Mouse (Mus musculus) MEL (cell line): ENCODE measurements at regions not wholly inside any gene's neighbourhood (a gene's known extent, or its start where the extent isn't known, plus 50 kb on each side); places are given as distances from the start of the nearest gene placed in this dataset.

Experiments used
- CTCF ChIP-seq, 3 experiments: IDR thresholded peaks in 2 of 3; conservative IDR thresholded peaks in 1 of 3; 2 replicates each; pipeline ENCODE4 v1.5.1; 2011 to 2012; ENCODE audit warnings: low read length in 3 of 3, low read depth in 2 of 3, mild to moderate bottlenecking in 2 of 3, improper control_type of control experiment in 1 of 3, inconsistent platforms in 1 of 3, mixed read lengths in 1 of 3, moderate library complexity in 1 of 3; ENCODE audit not compliant: control insufficient read depth in 1 of 3, insufficient read depth in 1 of 3, poor library complexity in 1 of 3, severe bottlenecking in 1 of 3
- ELF1 ChIP-seq: IDR thresholded peaks from 2 replicates; pipeline ENCODE4 v1.6.1; 2014; ENCODE audit warnings: low read depth, mild to moderate bottlenecking, inconsistent platforms, low read length, improper control_type of control experiment, moderate library complexity
- EP300 ChIP-seq, 2 experiments: IDR thresholded peaks; 2 replicates each; pipeline ENCODE4 v1.6.1; 2011; ENCODE audit warnings: improper control_type of control experiment in 2 of 2, low read length in 2 of 2, low read depth in 1 of 2, mild to moderate bottlenecking in 1 of 2
- GATA1 ChIP-seq: IDR thresholded peaks from 2 replicates; pipeline ENCODE4 v1.6.1; 2011; ENCODE audit warnings: low read depth, low read length, improper control_type of control experiment
- KAT2A ChIP-seq: conservative IDR thresholded peaks from 2 replicates; pipeline ENCODE4 v1.6.1; 2012; ENCODE audit warnings: low read depth, low read length, improper control_type of control experiment, inconsistent platforms
- MAX ChIP-seq: IDR thresholded peaks from 2 replicates; pipeline ENCODE4 v1.6.1; 2011; ENCODE audit warnings: low read length, improper control_type of control experiment
- RCOR1 ChIP-seq: IDR thresholded peaks from 2 replicates; pipeline ENCODE4 v1.6.1; 2012; ENCODE audit warnings: low read depth, mild to moderate bottlenecking, inconsistent platforms, low read length, improper control_type of control experiment
- TBP ChIP-seq: IDR thresholded peaks from 2 replicates; pipeline ENCODE4 v1.8.0; 2011; ENCODE audit warnings: low read depth, low read length, improper control_type of control experiment
- USF2 ChIP-seq, 2 experiments: IDR thresholded peaks; 2 replicates each; pipeline ENCODE4 v1.6.1; 2011 to 2012; ENCODE audit warnings: improper control_type of control experiment in 2 of 2, low read length in 2 of 2, borderline replicate concordance in 1 of 2, inconsistent platforms in 1 of 2, low read depth in 1 of 2, mild to moderate bottlenecking in 1 of 2; ENCODE audit not compliant: insufficient read depth in 1 of 2
- ZNF384 ChIP-seq: IDR thresholded peaks from 2 replicates; pipeline ENCODE4 v1.6.1; 2012; ENCODE audit warnings: low read depth, mild to moderate bottlenecking, inconsistent platforms, low read length, improper control_type of control experiment

GRCm38 (mm10) chr1:151102061-151102460 lies 80.3 kb upstream of the Gm47985 start:
- TF ChIP-seq ZNF384: no peak
- no peak for TF ChIP-seq USF2 (IDR thresholded peaks at IDR 0.05; ENCODE audit: borderline replicate concordance in 1 of 2, insufficient read depth in 1 of 2, low read depth in 1 of 2, low read length in 2 of 2)
- no peak for TF ChIP-seq MAX
- TF ChIP-seq CTCF (IDR thresholded peaks at IDR 0.05 in 2 of 3, conservative IDR thresholded peaks at IDR 0.05 in 1 of 3; ENCODE audit: control insufficient read depth in 1 of 3, insufficient read depth in 1 of 3, low read depth in 2 of 3, low read length in 3 of 3, poor library complexity in 1 of 3, severe bottlenecking in 1 of 3): no peak
- TF ChIP-seq GATA1: no peak
- no peak for TF ChIP-seq KAT2A
- no peak for TF ChIP-seq EP300 (IDR thresholded peaks at IDR 0.05; ENCODE audit: low read depth in 1 of 2, low read length in 2 of 2)
- no peak for TF ChIP-seq ELF1
- no peak for TF ChIP-seq RCOR1
- TF ChIP-seq TBP: no peak
